Mouse (Mus musculus): ENCODE data around the gene Gfm1. TPM values are rescaled to one million over a fixed set of nuclear protein-coding genes. Genes with fewer than 3 reads are reported as not detected.

Gfm1 gene
- polyA plus RNA-seq, 2 experiments, result 30.4 to 40.9 TPM

DNA sequence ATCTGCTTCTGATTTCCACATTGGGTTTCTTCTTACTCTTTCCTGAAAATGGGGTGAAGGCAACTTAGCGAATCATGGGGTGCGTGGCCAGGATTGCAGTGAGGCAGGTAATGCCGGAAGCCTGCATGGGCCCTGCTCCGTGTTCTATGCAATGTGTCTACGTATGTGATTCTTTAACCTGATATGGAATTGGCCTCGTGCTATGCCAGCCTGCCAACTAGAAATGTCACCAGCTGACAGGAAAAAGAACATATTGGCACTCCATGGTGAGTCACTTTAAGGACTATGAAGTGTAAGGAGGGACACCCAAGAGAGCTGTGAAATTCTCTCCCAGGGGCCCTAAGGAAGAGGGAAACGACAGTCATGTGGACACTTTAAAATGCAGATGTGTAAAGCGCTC is 63.2 kb downstream of the Gfm1 start:
- no peak overlapping the region for H3K27ac ChIP-seq (replicated peaks; ENCODE audit: low read depth, low read length)
- TF ChIP-seq POLR2A (IDR thresholded peaks at IDR 0.05; ENCODE audit: borderline replicate concordance, extremely low read depth, insufficient read depth, insufficient read length), result no peak
- WGBS, result 66% methylated on average over 8 of the region's 8 CpGs
- H3K9me3 ChIP-seq (ENCODE audit: control insufficient read depth, low read length), result no peaks in the 10 kb centered on the region
- no peak overlapping the region for H3K4me2 ChIP-seq (replicated peaks; ENCODE audit: low read depth, low read length, severe bottlenecking)
- H3K27me3 ChIP-seq (ENCODE audit: control insufficient read depth, insufficient read depth, low read length), result no peaks in the 10 kb centered on the region
- H3K36me3 ChIP-seq (ENCODE audit: control insufficient read depth, insufficient read depth, low read length), result no peaks in the 10 kb centered on the region
- no peak for DNase-seq (ENCODE audit: low spot score)
- no peak overlapping the region for H3K4me3 ChIP-seq (replicated peaks; ENCODE audit: low read length)
- no peak overlapping the region for H3K9ac ChIP-seq (ENCODE audit: low read depth, low read length, severe bottlenecking)
- no peaks in the 10 kb centered on the region for H3K4me1 ChIP-seq (ENCODE audit: control insufficient read depth, insufficient read depth, low read length)
- ATAC-seq (ENCODE audit: low FRiP score, low read depth), result no peak

DNA sequence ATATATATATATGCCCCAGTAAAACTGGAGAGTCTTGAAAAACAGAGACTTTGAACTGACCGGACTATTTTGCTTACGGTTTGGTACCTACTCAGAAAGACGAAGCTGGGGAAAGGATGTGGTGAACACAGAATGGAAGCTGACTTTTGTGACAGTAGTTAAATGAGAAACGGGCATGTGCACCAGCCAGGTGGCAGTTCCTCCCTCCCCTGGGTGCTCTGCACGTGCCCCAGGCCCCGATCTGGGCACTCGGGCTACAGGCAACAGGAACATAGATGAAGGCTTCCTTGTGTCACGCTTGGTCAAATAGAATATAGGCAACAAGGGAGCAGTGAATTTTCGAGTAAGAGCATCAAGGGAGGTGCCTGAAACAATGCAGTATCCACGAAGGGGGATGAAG is 66.4 kb downstream of the Gfm1 start:
- ATAC-seq (ENCODE audit: low FRiP score, low read depth) (no peak), DNase-seq (ENCODE audit: low spot score) (no peak)
- H3K4me2 ChIP-seq (replicated peaks; ENCODE audit: low read depth, low read length, severe bottlenecking), result no peak overlapping the region
- WGBS, result 82% methylated on average over 10 of the region's 10 CpGs
- no peak overlapping the region for H3K27ac ChIP-seq (replicated peaks; ENCODE audit: low read depth, low read length)
- no peaks in the 10 kb centered on the region for H3K36me3 ChIP-seq (ENCODE audit: control insufficient read depth, insufficient read depth, low read length)
- H3K9me3 ChIP-seq (ENCODE audit: control insufficient read depth, low read length), result no peaks in the 10 kb centered on the region
- TF ChIP-seq POLR2A (IDR thresholded peaks at IDR 0.05; ENCODE audit: borderline replicate concordance, extremely low read depth, insufficient read depth, insufficient read length), result no peak
- H3K27me3 ChIP-seq (ENCODE audit: control insufficient read depth, insufficient read depth, low read length), result no peaks in the 10 kb centered on the region
- no peak overlapping the region for H3K9ac ChIP-seq (ENCODE audit: low read depth, low read length, severe bottlenecking)
- H3K4me1 ChIP-seq (ENCODE audit: control insufficient read depth, insufficient read depth, low read length), result no peaks in the 10 kb centered on the region
- no peak overlapping the region for H3K4me3 ChIP-seq (replicated peaks; ENCODE audit: low read length)

DNA sequence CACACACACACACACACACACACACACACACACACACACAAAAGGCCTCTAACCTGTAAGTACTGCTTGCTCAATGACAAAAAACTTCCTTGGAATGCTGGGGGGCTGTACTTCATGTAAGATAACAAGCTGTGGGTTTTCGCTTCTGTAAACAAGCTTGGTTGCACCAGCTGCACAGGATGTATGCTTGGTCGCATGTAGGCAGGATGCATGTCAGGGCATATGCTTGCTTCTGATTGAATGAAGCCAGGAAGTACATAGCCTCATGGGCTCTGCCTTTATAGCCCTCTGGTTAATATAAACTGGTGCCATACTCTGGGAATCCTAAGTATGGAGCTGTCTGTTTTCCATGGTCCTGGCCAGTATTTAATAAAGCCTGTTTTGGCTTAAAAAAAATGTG is 68.1 kb downstream of the Gfm1 start:
- Histone ChIP-seq H3K9ac (ENCODE audit: low read depth, low read length, severe bottlenecking) (no peak overlapping the region), H3K9me3 (ENCODE audit: control insufficient read depth, low read length) (no peaks in the 10 kb centered on the region), H3K4me1 (ENCODE audit: control insufficient read depth, insufficient read depth, low read length) (no peaks in the 10 kb centered on the region), H3K27me3 (ENCODE audit: control insufficient read depth, insufficient read depth, low read length) (no peaks in the 10 kb centered on the region), H3K36me3 (ENCODE audit: control insufficient read depth, insufficient read depth, low read length) (no peaks in the 10 kb centered on the region), H3K4me3 (replicated peaks; ENCODE audit: low read length) (no peak overlapping the region), H3K4me2 (replicated peaks; ENCODE audit: low read depth, low read length, severe bottlenecking) (no peak overlapping the region), H3K27ac (replicated peaks; ENCODE audit: low read depth, low read length) (no peak overlapping the region)
- no peak for TF ChIP-seq POLR2A (IDR thresholded peaks at IDR 0.05; ENCODE audit: borderline replicate concordance, extremely low read depth, insufficient read depth, insufficient read length)
- DNase-seq (ENCODE audit: low spot score), result no peak
- no peak for ATAC-seq (ENCODE audit: low FRiP score, low read depth)
- WGBS, result 79% methylated on average over 2 of the region's 2 CpGs

DNA sequence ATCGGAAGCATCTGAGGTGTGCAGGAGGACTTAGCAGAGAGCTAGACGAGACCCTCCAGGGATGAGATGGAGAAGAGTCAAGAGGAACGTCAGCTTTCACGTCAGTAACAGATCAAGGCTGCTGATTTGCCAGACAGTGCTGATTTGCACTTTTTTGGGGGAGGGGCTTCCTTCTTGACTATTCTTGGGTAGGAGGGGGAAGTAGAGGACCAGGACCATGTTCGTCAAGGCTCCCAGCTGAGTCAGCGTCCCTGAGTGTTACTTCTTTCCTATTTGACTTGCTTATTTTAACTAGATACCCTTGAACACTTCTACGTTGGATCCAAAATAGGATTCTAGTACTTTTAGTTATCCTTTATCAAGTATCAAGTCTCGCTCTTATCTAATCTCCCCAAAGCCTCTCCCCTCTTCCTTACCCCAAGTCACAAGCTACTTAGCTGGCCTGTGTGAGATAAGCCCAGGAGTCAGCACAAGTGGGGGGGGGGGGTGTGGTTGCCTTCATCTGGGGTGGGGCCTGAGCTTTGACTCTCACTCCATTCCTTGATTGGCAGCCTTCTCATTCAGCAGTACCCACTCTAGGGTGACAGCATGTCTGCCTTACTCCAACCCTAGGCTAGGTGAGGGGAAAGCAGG is 69.0 kb downstream of the Gfm1 start:
- Histone ChIP-seq H3K9me3 (ENCODE audit: control insufficient read depth, low read length) (no peaks in the 10 kb centered on the region), H3K36me3 (ENCODE audit: control insufficient read depth, insufficient read depth, low read length) (no peaks in the 10 kb centered on the region), H3K27me3 (ENCODE audit: control insufficient read depth, insufficient read depth, low read length) (no peaks in the 10 kb centered on the region), H3K9ac (ENCODE audit: low read depth, low read length, severe bottlenecking) (no peak overlapping the region), H3K4me3 (replicated peaks; ENCODE audit: low read length) (no peak overlapping the region), H3K4me2 (replicated peaks; ENCODE audit: low read depth, low read length, severe bottlenecking) (no peak overlapping the region), H3K27ac (replicated peaks; ENCODE audit: low read depth, low read length) (no peak overlapping the region), H3K4me1 (ENCODE audit: control insufficient read depth, insufficient read depth, low read length) (no peaks in the 10 kb centered on the region)
- TF ChIP-seq POLR2A (IDR thresholded peaks at IDR 0.05; ENCODE audit: borderline replicate concordance, extremely low read depth, insufficient read depth, insufficient read length), result no peak
- DNase-seq (ENCODE audit: low spot score) (no peak), ATAC-seq (ENCODE audit: low FRiP score, low read depth) (no peak)
- 95% methylated on average over 8 of the region's 8 CpGs for WGBS

DNA sequence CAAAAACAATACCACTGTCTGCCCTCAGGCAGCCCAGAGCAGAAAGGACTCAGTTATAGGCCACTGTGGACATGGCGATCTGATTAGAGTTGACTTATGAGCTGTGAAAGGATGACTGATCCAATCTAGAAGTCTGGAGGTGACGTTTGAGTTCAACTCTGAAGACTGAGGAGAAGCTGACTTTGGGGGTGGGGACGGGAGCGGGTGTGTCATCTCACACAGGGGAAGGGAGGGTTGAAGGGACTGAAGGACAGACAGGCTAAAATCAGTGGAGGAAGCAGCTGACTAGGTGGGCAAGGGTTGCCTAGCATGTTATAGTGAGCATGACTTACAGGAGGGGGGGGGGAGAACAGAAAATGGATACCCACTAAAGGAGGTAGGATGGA is 69.5 kb downstream of the Gfm1 start:
- Histone ChIP-seq H3K4me3 (replicated peaks; ENCODE audit: low read length) (no peak overlapping the region), H3K4me2 (replicated peaks; ENCODE audit: low read depth, low read length, severe bottlenecking) (no peak overlapping the region), H3K27ac (replicated peaks; ENCODE audit: low read depth, low read length) (no peak overlapping the region), H3K9ac (ENCODE audit: low read depth, low read length, severe bottlenecking) (no peak overlapping the region), H3K4me1 (ENCODE audit: control insufficient read depth, insufficient read depth, low read length) (no peaks in the 10 kb centered on the region), H3K36me3 (ENCODE audit: control insufficient read depth, insufficient read depth, low read length) (no peaks in the 10 kb centered on the region), H3K9me3 (ENCODE audit: control insufficient read depth, low read length) (no peaks in the 10 kb centered on the region), H3K27me3 (ENCODE audit: control insufficient read depth, insufficient read depth, low read length) (no peaks in the 10 kb centered on the region)
- 93% methylated on average over 4 of the region's 4 CpGs for WGBS
- DNase-seq (ENCODE audit: low spot score), result no peak
- no peak for TF ChIP-seq POLR2A (IDR thresholded peaks at IDR 0.05; ENCODE audit: borderline replicate concordance, extremely low read depth, insufficient read depth, insufficient read length)
- no peak for ATAC-seq (ENCODE audit: low FRiP score, low read depth)

DNA sequence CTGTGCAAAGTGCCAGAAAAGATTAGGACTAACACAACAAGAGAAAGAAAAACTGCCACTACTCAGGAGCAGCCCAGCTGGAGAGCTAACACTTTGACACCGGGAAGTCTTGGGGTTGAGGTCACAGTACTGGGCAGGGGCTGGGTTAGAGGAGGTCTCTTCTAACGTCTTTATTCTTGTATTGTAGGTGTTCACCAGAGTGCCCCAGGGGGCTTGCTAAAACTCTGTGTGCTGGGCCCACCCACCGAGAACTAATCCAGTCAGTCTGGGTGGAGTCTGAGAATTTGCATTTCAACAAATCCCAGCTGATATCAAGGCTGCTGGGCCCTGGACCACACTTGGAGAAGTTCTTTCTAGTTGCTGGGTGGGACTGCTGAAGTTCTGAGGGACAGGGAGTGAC is 74.0 kb downstream of the Gfm1 start:
- Histone ChIP-seq H3K27ac (replicated peaks; ENCODE audit: low read depth, low read length) (no peak overlapping the region), H3K36me3 (ENCODE audit: control insufficient read depth, insufficient read depth, low read length) (no peaks in the 10 kb centered on the region), H3K4me1 (ENCODE audit: control insufficient read depth, insufficient read depth, low read length) (no peaks in the 10 kb centered on the region), H3K9me3 (ENCODE audit: control insufficient read depth, low read length) (no peaks in the 10 kb centered on the region), H3K9ac (ENCODE audit: low read depth, low read length, severe bottlenecking) (no peak overlapping the region), H3K4me3 (replicated peaks; ENCODE audit: low read length) (no peak overlapping the region), H3K27me3 (ENCODE audit: control insufficient read depth, insufficient read depth, low read length) (no peaks in the 10 kb centered on the region), H3K4me2 (replicated peaks; ENCODE audit: low read depth, low read length, severe bottlenecking) (no peak overlapping the region)
- 16% methylated on average over 3 of the region's 3 CpGs for WGBS
- ATAC-seq (ENCODE audit: low FRiP score, low read depth) (no peak), DNase-seq (ENCODE audit: low spot score) (no peak)
- no peak for TF ChIP-seq POLR2A (IDR thresholded peaks at IDR 0.05; ENCODE audit: borderline replicate concordance, extremely low read depth, insufficient read depth, insufficient read length)
